Mouse (Mus musculus) activated CD4-positive, CD25-positive, alpha-beta regulatory T cell, adult 4 months (primary cell): ENCODE data around the gene Repin1. TPM values are rescaled to one million over a fixed set of nuclear protein-coding genes. Genes with fewer than 3 reads are reported as not detected.

Experiments
- ATAC-seq: one replicate; pipeline ENCODE4 v1.8.0; 2017
- polyA plus RNA-seq, 2 experiments: library from polyadenylated mRNA; unstranded; fragments of 100-300 nt; shearing (Covaris generic); gene quantifications; one replicate each; pipeline ENCODE4 v1.2.1; 2017

Gene Repin1
- polyA plus RNA-seq: 1 to 10 TPM; 2.1 to 3.3 TPM

DNA sequence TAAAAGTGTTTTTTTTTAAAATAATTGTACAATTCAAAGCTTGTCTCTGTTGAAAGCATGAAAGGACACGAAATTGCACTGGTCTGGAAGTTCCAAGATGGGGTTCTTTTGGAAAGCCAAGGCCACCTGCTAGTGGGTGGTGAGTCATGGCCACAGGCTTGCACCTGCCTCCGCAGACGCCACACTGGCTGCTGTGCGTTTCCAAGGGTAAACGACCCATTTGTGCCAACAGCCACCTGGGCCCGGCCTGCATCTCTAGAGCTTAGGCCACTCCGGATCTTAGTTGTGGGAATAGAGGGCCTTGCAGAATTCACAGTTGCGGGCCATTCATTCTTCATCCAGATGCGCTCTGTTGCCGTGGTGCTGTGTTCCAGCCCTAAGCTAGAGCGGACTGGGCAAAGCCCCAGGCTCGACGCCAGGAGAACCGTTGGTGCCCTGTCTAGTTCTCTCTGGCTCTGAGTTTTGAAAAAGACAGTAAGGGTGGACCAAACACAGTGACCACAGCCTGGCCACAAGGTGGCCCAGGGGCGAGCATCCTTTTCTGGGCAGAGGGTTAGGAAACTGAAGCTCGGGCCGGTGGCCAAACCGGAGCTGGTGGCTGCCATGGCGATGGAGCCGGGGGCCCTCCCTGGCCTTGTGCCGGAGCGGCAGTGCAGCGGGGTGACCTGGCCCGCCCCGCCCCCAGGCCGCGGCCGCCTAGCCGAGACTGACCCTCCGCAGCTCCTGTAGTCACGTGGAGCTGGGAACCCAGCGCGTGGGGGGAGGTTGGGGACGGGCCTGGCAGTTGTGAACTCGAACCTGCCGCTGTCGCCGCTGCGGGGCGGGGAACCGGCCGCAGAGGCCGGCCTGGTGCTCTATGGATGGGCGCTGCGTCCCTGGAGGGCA is at the start of gene Repin1, which contains the start of gene Gm44965:
TSS of gene Repin1 (plus strand) at position 726 of the 885 bp plus-strand sequence.
TSS of gene Gm44965 (plus strand) at position 784 of the 885 bp plus-strand sequence.
- peak; percentile 61 for ATAC-seq

DNA sequence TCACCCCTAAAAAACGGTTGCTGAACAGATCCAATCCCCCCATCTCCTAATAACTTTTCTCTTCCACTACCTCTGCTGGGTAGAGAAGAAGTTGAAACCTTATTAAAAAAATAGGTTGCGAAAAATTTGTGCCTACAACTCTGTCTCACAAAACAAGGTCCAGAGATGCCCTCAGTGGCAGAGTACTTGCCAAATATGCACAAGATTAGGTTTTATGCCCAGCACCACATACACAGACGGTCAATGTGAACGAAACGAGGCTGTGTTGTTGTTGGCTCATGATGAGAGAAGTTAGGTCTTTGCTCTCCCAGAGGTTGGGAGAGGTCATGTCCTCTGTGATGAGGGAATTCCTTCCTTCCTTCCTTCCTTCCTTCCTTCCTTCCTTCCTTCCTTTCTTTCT is 48.4 kb upstream of the Repin1 start:
- ATAC-seq: no peak

DNA sequence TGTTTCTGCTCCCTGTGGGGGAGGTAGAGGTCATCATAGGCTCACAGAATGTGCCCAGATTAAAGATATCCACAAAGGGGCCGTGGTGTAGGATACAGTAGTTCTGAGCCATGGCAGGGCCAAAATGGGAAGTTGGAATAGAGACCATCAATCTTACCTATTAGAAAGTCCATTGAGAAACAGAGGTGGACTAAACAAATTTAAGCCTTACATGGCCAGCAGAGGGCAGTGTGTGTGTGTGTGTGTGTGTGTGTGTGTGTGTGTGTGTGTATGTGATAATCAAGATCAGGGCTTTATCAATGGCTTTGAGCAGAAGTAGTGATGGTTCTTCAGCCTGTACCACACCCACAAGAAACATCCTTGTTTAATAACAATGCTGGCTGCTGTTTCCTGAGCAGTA is 47.4 kb upstream of the Repin1 start:
- no peak for ATAC-seq

DNA sequence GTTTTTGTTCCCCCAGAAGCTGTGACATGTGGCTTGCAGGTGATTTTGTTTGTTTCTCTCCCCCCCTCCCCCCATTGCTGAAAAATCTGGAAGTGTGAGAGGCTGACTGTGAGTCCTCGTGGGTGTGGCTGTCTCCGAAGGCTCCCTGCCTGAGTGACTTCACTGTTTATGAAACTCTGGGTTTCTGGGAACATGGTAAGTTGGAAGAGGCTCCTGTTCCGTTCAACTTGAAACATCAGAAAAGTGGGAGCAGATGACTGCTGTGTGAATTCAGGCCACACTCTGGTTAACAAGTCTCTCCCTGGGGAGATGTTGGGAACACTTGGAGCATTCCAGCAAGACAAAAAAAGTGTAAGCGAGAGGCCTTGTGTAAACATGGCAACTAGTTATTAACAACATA is 46.8 kb upstream of the Repin1 start:
- no peak for ATAC-seq

DNA sequence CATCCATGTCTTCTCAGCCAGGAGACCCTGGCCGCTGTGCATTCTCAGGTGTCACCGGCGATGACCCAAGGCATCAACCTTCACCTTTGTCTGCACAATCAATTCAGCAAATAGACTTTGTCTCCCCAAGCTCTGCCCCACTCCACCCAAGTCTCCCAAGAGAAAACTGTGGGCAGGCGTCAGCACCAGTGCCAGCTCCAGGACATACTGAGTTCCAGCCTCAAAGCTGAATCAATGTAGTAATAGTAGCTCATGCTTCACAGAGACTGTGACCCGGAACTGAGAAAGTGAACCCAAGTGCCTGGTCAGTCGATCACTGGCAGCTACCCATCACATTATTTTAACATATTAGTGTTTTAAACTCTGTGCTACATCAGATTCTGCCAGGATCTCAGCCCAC is 45.4 kb upstream of the Repin1 start:
- no peak for ATAC-seq

DNA sequence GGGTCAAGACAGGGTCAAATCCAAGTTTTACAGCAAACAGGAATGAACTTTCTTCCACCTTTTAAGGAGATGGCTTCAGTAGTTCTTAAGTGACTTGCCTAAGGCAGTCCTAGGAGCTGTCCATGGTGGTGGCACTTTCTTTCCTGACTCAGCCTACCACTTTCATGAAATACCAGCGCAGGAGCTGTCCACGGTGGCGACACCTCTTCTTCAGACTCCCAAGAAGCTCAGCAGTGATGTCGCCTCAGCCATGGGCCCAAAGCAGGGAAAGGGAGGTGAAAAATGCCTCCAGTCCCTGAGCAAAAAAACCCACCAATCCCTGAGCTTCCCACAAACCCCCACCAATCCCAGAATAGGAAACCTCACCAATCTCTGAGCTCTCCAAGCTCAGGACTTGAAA is 40.8 kb upstream of the Repin1 start:
- no peak for ATAC-seq

DNA sequence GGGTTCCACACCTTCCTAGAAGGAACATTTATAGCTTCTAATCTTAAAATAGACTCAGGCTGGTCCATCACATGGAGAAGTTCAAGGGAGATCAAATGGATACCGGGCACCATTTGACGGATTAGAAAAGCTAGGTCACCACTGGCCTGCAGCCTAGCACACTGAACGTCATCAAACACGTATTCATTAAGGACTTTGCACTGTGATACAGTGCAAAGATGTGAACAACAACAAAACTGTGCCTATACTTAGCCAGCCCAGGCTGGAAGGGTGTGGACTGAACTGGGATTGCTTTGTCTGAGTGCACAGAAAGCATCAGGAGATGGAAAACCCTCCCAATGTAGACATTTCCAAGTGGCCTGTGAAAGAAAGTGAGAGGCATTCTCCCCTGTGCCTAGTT is 39.9 kb upstream of the Repin1 start:
- ATAC-seq: no peak

DNA sequence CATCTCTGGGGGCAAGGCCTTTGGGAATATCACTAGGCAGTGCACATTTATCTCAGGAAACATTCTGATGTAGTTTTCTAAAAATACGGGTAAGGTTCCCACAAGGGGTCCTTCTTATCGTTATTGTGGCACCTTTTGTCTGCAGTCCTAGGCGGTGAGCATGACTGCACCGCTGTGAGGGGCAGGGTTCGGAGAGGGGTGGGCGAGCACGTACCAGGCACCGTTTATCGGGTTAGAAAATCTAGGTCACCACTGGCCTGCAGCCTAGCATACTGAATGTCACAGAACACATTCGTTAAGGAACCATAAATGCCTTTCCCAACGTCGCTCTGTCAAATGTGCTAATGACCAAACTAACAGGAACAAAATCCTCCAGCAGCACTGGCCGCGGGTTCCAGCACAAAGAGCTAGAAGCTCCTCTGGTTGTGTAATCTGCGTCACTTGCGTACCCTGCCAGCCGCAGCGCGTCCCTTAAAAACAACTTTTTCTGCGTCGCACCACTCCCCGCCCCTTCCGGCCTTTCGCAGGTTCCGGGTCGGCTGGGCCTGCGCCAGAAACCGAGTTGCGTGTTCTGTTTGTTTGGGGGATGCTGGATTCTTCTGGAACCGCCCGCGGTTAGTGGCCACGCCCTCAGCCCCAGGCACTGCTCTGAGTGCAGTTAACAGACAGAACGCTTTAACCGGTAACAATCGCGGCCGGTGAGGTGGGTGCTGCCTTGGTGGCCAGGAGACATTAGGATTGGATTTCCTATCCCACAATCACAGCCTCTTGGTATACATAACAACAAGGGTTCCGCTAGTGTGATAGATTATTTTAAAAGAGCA is 39.2 kb upstream of the Repin1 start, which contains the start of gene Lrrc61:
TSS of gene Lrrc61 (plus strand) at position 517 of the 824 bp plus-strand sequence.
- peak; percentile 96 for ATAC-seq

DNA sequence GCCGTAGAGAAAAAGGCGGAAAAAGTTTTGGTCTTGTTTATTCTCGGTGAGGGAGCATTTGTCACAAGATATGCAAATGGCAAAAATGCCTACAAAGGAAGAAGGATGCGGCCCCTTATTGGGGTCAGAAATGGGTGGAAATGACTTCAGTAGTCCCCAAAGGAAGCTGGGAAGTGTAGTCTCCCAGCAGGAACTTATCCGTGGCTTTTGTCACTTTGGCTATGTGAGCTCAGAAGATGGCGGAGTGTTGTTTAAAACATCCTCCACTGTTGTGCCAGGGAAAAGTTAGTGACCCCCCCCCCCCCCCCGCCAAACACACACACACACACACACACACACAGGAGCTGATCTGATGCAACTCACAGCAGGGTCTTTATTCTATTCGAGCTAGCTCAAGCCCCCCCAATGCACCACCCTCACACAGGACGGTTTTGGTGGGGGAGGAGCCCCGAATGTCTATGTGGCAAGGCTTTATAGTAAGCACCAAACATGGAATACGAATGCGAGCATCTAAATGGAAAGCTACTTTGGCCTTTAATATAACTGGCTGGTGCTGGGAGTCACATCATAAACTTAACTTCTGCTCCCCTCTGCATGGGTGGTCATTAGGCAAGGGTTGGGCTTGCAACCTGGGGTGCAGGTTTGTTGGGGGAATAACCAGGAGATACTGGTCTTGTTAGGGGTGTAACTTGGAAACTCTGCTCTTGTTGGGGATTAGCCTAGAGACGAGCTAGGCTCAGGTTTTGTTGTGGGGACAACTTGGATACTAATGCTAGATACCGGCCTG is 38.4 kb upstream of the Repin1 start:
- peak; percentile 8 for ATAC-seq

DNA sequence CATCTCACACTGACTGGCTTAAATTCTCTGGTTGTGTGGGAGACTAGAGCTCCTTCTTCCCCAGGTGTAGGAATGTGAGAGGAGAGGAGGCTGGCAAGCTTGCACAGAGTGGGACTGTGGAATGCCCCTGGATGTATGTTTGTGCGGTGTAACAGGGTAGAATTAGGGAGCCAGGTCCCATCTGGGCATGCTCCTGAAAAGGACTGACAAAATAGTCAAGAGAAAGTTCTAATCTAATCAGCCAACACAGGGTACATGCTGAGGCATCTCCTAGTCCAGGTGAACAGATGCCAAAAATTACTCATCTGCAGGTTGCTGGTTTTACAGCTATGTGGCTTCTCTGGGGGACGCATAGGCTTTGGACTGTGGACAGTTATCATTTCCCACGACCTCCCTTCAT is 37.7 kb upstream of the Repin1 start:
- no peak for ATAC-seq

DNA sequence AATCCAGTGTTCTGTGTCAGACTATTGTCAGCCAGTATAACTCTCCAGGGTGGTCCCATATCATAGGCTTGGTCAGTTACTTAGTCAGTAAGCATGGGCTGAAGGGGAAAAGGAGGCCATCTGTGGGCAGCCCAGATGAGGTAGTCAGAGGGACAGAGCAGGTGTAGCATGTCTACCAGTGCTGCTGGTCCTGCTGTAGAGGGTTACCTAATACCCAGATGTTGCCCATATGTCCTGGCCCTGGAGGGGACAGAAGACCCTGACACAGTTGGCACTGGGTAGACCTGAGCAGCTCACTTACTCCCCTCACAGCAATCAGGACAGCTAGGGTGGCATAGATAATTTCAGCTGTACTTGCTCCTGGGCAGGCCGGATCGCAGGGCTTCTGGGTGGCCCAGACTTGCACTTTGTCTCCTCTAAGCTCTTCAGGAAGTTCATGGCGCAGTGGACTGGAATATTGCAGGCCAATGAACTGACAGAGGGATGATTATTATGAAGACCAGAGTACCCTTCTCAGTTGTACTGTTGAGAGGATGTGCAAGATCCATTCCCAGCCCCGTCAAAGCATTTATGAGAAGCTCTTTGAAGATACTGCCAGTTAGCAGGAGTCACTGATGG is 27.9 kb upstream of the Repin1 start:
- no peak for ATAC-seq

DNA sequence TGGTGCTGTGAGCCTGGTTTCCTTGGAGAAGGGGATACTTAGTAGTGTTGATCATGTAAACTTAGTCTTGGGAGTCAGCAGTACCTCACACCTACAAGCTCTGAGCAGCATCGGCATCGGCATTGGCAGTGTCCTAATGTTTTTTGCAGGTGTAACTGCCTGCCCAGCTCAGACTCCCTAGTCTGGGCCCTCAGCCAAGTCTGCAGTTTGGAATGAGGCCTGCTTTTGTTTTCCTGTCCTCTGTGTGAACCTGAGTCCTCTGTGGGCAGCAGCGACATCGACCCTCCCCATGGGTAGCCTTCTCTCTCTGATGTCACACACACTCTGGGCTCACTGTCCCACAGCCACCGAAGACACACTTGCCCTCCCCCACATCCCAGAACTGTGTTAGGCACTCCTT is 27.4 kb upstream of the Repin1 start:
- no peak for ATAC-seq

DNA sequence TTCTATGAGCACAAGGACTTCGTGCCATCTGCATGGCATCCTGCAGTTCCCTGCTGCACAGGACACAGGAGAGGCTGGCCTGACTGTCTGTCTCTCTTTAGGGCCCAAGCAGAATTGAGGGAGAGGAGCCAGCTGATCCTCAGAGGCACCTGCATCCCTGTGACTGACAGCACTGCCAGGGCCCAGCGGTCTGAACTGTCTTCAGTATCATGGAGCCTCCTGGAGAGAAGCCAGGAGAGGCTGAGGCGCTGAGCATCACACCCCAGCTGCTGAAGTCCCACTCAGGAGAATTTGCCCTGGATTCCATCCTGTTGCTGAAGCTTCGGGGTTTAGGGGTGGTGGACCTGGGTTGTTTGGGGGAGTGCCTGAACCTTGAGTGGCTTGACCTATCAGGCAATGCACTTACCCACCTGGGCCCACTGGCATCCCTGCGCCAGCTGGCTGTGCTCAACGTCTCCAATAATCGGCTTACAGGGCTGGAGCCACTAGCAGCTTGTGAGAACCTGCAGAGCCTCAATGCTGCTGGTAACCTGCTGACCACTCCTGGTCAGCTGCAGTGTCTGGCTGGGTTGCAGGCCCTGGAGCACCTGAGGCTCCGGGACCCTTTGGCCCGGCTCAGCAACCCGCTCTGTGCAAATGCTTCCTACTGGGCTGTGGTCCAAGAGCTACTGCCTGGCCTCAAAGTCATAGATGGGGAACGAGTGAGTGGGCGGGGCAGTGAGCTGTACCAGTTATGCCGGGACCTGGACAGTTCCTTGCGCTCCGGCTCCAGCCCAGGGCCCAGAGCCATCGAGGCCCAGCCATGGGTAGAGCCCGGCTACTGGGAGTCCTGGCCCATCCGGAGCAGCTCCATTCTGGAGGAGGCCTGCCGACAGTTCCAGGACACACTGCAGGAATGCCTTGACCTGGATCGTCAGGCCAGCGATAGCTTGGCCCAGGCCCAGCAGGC is 25.4 kb upstream of the Repin1 start:
- no peak for ATAC-seq

DNA sequence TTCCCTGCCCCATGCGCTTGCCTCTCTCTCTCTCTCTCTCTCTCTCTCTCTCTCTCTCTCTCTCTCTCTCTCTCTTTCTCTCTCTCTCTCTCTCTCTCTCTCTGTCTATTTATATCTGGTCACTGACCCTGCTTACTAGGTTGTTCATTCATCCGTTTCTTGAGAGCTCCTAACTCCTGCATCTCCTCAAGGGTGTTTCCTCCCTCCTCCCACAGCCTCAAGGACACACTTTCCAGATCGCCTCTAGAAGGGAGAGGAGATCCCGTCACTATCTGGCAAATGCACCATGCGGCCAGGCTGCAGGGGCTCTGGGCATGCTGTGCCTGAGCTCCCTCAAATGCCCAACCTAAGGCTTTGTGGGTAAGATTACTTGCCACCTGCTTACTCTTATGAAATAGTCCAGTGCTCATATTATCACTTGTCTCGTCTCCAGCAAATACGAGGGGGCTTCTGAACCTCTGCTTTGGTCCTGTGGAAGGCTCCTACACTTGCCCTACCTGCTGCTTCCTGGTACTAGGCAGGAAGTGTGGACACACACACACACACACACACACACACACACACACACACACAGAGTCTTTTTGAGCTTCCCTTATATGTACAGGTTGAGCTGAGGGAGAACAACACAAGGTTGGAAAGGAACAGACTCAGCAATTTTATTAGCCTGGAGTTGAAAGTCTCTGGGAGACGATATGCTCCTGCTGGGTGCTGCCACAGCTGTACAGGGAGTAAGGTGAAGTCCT is 24.4 kb upstream of the Repin1 start:
- peak; percentile 32 for ATAC-seq

DNA sequence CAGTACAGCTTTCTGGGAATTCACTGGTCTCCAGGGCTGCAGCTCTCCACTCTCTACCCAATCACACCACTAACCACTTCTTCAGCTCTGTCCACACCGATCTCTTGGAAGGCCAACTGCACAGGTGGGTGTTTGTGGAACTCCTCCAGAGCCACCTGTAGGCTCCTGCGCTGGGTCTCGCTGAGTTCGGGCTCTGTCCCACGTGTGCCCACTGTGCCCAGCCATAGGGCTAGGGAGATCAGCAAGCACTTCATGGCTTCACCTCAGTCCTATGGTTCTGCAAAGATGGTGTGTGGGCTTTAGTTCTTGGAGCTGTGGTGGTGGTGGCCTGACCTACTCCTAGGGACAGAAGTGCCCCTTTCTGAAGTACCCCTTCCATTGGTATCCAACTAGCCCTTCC is 21.7 kb upstream of the Repin1 start:
- ATAC-seq: no peak

DNA sequence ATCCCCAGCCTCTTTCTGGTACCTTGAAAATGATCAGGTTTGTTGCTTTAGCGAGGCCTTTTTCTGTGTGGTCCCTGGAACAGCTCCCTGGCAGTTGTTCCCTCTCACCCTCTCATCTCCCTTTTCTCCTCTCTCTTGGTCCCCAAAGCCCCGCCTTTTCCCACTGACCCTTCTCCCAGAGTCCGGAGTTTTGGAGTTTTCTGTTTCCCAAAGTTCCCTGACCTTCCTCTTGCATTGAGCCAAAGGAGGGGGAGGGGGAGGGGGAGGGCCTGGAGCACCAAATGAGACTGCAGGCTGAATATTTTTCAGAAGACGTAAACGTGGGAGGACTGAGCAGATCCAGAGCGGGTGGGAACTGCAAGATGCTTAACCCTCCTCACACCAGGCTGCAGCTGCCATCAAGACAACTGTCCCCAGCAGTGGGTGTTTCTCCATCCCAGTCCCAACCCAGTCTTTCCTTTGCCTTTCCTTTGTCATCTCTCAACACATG is 21.1 kb upstream of the Repin1 start, which contains the start of gene Rarres2:
TSS of gene Rarres2 (minus strand) at position 218 of the 490 bp plus-strand sequence.
- no peak for ATAC-seq

DNA sequence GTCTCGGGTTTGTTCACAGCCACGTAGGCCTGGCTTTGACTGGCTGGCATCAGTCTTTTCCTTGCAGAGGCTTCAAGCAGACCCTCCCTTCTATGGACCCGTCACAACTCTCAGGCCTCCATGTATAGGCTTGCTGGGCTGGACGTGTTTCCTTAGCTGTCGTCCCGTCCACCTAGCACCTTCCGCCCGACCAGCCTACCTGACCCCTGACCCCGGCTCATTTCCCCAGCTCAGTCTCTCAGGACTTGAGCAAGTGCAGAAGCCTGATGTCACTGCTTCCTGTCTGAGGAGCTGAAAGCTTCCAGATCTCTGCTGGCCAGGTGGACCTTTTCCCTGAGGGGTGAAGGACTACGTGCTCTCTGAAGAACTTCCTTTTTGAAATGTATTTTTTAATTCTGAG is 20.4 kb upstream of the Repin1 start:
- ATAC-seq: no peak

DNA sequence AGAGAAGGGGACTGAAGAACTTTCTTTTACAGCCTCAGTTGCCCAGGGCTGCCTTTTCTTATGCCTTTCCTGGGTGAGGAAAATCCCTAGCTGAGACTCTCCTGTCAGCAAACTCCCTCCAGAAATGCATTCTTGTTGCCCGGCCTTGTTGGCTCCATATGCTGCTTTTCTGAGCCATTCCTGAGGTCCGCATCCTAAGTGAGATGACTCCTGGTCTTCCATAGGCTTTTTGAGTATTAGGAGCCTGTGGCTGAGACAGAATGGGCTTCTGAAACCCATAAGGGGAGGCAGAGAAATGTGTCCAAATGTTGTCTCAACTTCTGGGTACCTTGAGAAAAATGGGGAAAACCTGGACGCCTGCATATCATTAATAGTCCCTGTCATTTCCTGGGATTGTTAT is 19.7 kb upstream of the Repin1 start:
- no peak for ATAC-seq

DNA sequence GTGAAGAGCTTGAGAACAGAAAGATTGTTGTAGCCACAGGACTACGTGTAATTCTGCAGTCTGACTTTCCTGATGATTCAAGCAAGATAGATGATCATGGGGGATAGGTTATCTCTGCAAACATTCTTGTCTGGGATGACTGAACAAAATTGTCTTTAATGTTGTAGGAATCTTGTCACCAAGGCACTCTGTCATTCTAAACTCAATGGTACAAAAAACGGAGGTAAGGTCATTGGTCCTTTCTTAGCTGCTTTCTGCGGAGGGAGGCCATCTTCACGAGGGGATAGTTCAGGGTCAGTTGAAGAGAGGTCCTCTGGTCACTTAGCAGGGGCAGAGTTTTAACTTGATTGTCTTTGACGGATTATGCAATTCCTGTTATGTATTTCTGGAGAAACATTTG is 14.9 kb upstream of the Repin1 start:
- ATAC-seq: no peak

DNA sequence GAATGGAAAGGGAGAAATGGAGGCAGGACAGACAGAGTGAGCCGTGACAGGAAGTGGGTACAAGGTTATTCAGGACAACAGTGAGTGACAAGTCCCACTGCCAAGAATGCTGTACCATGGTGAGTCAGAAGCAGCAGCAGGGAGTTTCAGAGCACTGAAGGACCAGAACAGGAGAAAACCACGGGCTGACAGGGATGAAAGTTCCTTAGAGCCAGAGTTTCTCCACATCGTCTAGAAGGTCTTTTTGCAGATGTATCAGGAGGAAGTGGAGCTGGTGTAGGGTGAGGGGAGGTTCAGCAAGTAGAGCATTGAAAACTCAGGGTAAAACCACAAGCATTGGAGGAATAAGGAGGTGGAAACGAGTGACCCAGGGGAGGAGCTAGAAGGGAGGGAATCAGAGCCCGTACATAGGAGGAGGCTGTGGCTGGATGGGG is 14.5 kb upstream of the Repin1 start:
- peak; percentile 73 for ATAC-seq
